Mouse (Mus musculus) megakaryocyte, embryonic 14.5 days (primary cell): Measurements from ENCODE around the gene Pitpnm1.
"Not testable (repeated sequence)": the region's sequence is repeated elsewhere in the genome, so short reads cannot be mapped to it uniquely, and the experiment has no call there.

Experiments used
- FLI1 ChIP-seq: IDR thresholded peaks from 2 replicates; pipeline ENCODE4 v1.6.1; 2012; ENCODE audit warnings: low read length, inconsistent platforms, mixed read lengths
- GATA1 ChIP-seq: IDR thresholded peaks from 3 replicates; pipeline ENCODE4 v1.6.1; 2012; ENCODE audit warnings: mixed read lengths, low read length, inconsistent platforms, borderline replicate concordance

GRCm38 (mm10) chr19:4135963-4136345 lies 36.2 kb downstream of the Pitpnm1 start:
- not testable (repeated sequence) for TF ChIP-seq GATA1, FLI1
